ENCODE assay signal across 11 mouse cellular contexts in genomic region chr1:43250281-43250680, GRCm38 (mm10). TPM values are rescaled to one million over a fixed set of nuclear protein-coding genes. Genes with fewer than 3 reads are reported as not detected.
A peak's percentile ranks its signal among the peaks of the same experiment; 100 is the strongest.
DNase-seq lines count a peak whose midpoint lies in the region; ATAC-seq lines count a peak whose summit lies in the region.
"Had no signal": no experiment of that assay in that cellular context is flagged by ENCODE, and none has a peak within 500 bp of the region (broad histone marks: within the 10 kb centered on the region; RNA-seq: fewer than 3 reads in every experiment).

No protein-coding gene starts in this region.

- no peak overlapping the region for H3K9ac ChIP-seq in midbrain, embryonic 14.5 days (replicated peaks; ENCODE audit: low read length)
- H3K9ac ChIP-seq in midbrain, embryonic 15.5 days: no peak overlapping the region
- H3K9ac ChIP-seq in hindbrain, embryonic 12.5 days: no peak overlapping the region
- H3K9ac ChIP-seq: forebrain, embryonic 12.5 days had no signal

- no peaks in the 10 kb centered on the region for H3K9me3 ChIP-seq in midbrain, embryonic 14.5 days (ENCODE audit: control insufficient read depth, low read length)
- H3K9me3 ChIP-seq in midbrain, embryonic 15.5 days: no peaks in the 10 kb centered on the region
- no peaks in the 10 kb centered on the region for H3K9me3 ChIP-seq in hindbrain, embryonic 12.5 days (replicated peaks)
- H3K9me3 ChIP-seq: forebrain, embryonic 12.5 days had no signal

- H3K4me2 ChIP-seq in midbrain, embryonic 14.5 days (ENCODE audit: low read length): no peak overlapping the region
- H3K4me2 ChIP-seq in midbrain, embryonic 15.5 days: no peak overlapping the region
- H3K4me2 ChIP-seq in hindbrain, embryonic 12.5 days (replicated peaks): no peak overlapping the region
- H3K4me2 ChIP-seq: forebrain, embryonic 12.5 days had no signal

- no peaks in the 10 kb centered on the region for H3K4me1 ChIP-seq in midbrain, embryonic 14.5 days (ENCODE audit: control insufficient read depth, insufficient read depth, low read length)
- no peaks in the 10 kb centered on the region for H3K4me1 ChIP-seq in midbrain, embryonic 15.5 days
- H3K4me1 ChIP-seq in hindbrain, embryonic 12.5 days: no peaks in the 10 kb centered on the region
- H3K4me1 ChIP-seq: forebrain, embryonic 12.5 days had no signal

- no peaks in the 10 kb centered on the region for H3K27me3 ChIP-seq in midbrain, embryonic 14.5 days (ENCODE audit: control insufficient read depth, insufficient read depth, low read length)
- H3K27me3 ChIP-seq in midbrain, embryonic 15.5 days (replicated peaks): no peaks in the 10 kb centered on the region
- no peaks in the 10 kb centered on the region for H3K27me3 ChIP-seq in hindbrain, embryonic 12.5 days
- H3K27me3 ChIP-seq: forebrain, embryonic 12.5 days had no signal

- DNase-seq in cerebellum, postnatal 14 days: peak; percentile 33 to 76
- DNase-seq in cerebellum, adult 9-11 months: no peak
- DNase-seq in midbrain, embryonic 14.5 days: peak; percentile 25
- peak; percentile 64 to 83 for DNase-seq in heart, adult 9 months (ENCODE audit: low spot score in 2 of 2)
- DNase-seq in kidney, postnatal 36 days: peak; percentile 90 to 91
- DNase-seq in embryo, embryonic 9.5 days (ENCODE audit: extremely low spot score): no peak

- H3K4me3 ChIP-seq in midbrain, embryonic 14.5 days (replicated peaks; ENCODE audit: low read depth, low read length): no peak overlapping the region
- H3K4me3 ChIP-seq in midbrain, embryonic 15.5 days: no peak overlapping the region
- H3K4me3 ChIP-seq in hindbrain, embryonic 12.5 days: no peak overlapping the region
- H3K4me3 ChIP-seq: forebrain, embryonic 12.5 days had no signal

- WGBS in midbrain, embryonic 14.5 days: 77% methylated on average over 6 of the region's 6 CpGs
- 76% methylated on average over 6 of the region's 6 CpGs for WGBS in midbrain, embryonic 15.5 days
- 69% methylated on average over 6 of the region's 6 CpGs for WGBS in hindbrain, embryonic 12.5 days

- no peak overlapping the region for H3K27ac ChIP-seq in midbrain, embryonic 14.5 days (replicated peaks; ENCODE audit: low read depth, low read length)
- H3K27ac ChIP-seq in midbrain, embryonic 15.5 days: no peak overlapping the region
- H3K27ac ChIP-seq in hindbrain, embryonic 12.5 days: no peak overlapping the region
- H3K27ac ChIP-seq: forebrain, embryonic 12.5 days had no signal

- no peaks in the 10 kb centered on the region for H3K36me3 ChIP-seq in midbrain, embryonic 14.5 days (ENCODE audit: control insufficient read depth, insufficient read depth, low read length)
- H3K36me3 ChIP-seq in midbrain, embryonic 15.5 days (replicated peaks): no peaks in the 10 kb centered on the region
- H3K36me3 ChIP-seq in hindbrain, embryonic 12.5 days: no peaks in the 10 kb centered on the region
- H3K36me3 ChIP-seq: forebrain, embryonic 12.5 days had no signal

- no peak for ATAC-seq in midbrain, embryonic 14.5 days (ENCODE audit: low FRiP score, low TSS enrichment)
- no peak for ATAC-seq in midbrain, embryonic 15.5 days (replicated peaks)
- ATAC-seq in hindbrain, embryonic 12.5 days (ENCODE audit: low FRiP score): no peak
- ATAC-seq: hindbrain, embryonic 16.5 days; midbrain, embryonic 16.5 days had no signal

RNA-seq across cellular contexts. Expression of gene Fhl2, which starts 53.5 kb away (rescaled TPM):
- polyA plus RNA-seq in midbrain, embryonic 14.5 days (2014; fragmentation: Nextera tagmentation; extraction: Ambion mirVana): 17.4 and 18.5 TPM in 2 replicates
- 24.7 and 25.7 TPM in 2 replicates for polyA plus RNA-seq in midbrain, embryonic 15.5 days (2015; fragmentation: Nextera tagmentation; extraction: Ambion mirVana)
- 11.8 and 13.6 TPM in 2 replicates for polyA plus RNA-seq in hindbrain, embryonic 12.5 days (2016; fragmentation: Nextera tagmentation; extraction: Ambion mirVana)

Comparison
In these comparisons a context has a peak if more than half of its experiments do, and no peak if none do; other contexts are left out.
1. DNase-seq: peak in cerebellum, postnatal 14 days (2 of 2), midbrain, embryonic 14.5 days (single experiment), heart, adult 9 months (2 of 2) and kidney, postnatal 36 days (2 of 2); none in cerebellum, adult 9-11 months (single experiment) and embryo, embryonic 9.5 days (single experiment).